Mouse (Mus musculus) liver, embryonic 14 days (tissue): ENCODE results near the gene Cog6. TPM values are rescaled to one million over a fixed set of nuclear protein-coding genes. Genes with fewer than 3 reads are reported as not detected.

Experiments
- polyA plus RNA-seq: library from polyadenylated mRNA; depleted of rRNA; stranded (reverse); fragments of >200 nt; gene quantifications from 2 replicates; pipeline ENCODE4 v1.2.3, GENCODE M21; 2012; rRNA removed

The Cog6 gene
- polyA plus RNA-seq: 7.1 and 8.0 TPM in 2 replicates

GRCm38 (mm10) chr3:53016436-53017340, at the start of gene Cog6:
Gene Cog6, minus strand, starts transcription at chr3:53017237.

DNA sequence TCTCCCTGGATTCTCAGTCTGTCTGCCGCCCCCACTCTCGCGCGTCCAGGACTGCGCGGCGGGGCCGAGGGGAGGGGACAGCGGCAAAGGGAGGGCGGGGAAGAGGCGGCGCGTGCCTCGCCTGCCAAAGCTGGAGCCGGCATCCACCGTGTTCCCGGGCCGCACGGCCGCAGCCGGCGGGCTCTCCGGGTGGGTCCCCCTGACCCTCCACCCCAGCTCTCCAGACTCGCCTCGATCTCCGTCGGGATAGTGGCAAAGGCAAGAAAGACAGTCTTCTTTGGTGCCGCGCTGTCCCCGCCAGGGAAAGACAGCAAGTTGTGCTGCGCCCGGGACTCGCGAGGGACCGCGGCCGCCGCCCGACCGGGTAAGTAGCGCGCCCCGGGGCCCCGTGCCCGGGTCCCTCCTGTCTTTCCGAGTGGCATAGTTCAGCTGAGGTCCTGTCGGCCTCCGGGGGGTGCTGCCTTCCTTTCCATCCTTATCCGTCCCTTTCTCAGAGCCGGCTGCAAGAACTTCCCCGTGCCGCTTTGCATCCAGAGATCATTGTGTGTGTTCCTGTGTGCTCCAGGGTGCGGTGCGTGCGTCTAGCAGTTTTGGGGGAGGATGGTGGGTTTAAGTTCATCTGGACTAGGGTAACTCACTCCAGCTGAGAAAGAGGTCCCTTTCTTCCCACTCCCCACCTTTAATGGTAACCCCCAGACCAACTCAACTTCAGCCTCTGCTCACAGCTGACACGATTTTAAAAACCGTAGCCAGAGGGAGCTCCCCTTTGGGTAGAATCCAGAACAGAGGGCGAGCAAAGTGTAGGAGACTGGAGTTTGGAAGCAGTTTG, 24.6 kb upstream of the Cog6 start, which contains the start of gene Lhfp:
Gene Lhfp (plus strand): TSS at position 118 of the 829 bp plus-strand sequence.

Other genes starting within 250 kb of the Cog6 start
- 2.4 and 2.7 TPM in 2 replicates for gene Lhfp, start 24.3 kb upstream of the Cog6 start, polyA plus RNA-seq